Mouse (Mus musculus) spleen, adult 2 months (tissue): ENCODE results near the gene Olfr330.

ENCODE experiments used
- CTCF ChIP-seq: fragments of 200-500 bp; IDR thresholded peaks from 2 replicates; pipeline ENCODE4 v1.5.1; 2011; ENCODE audit warnings: mild to moderate bottlenecking, inconsistent platforms; ENCODE audit not compliant: insufficient read depth, insufficient read length, insufficient replicate concordance; ENCODE audit errors: extremely low read depth
- POLR2A ChIP-seq: fragments of 200-500 bp; IDR thresholded peaks from 2 replicates; pipeline ENCODE4 v1.6.1; 2011; ENCODE audit warnings: low read depth, low read length, inconsistent platforms

DNA sequence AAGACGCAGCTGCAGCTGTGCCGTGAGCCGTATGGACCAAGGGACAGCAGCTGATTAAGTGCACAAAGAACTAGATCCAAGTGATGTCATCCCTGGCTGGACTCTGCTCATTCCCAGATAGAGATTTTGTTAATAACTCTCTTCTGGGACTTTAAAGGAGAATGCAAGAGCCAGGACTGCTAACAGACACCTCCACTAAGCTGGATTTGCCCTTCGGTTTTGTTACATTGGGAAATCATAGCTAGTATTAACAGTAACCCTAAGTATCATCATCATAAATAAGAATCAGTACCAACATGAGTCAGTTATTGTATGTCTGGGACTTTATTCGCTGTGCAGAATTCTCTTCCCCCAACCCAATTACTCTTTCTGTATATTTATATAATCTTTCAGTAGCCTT is 11.7 kb upstream of the Olfr330 start, which contains the start of gene Olfr329-ps:
- TF ChIP-seq CTCF = no peak
- TF ChIP-seq POLR2A = no peak
